ENCODE assay signal across 8 mouse cellular contexts in the genomic region with DNA sequence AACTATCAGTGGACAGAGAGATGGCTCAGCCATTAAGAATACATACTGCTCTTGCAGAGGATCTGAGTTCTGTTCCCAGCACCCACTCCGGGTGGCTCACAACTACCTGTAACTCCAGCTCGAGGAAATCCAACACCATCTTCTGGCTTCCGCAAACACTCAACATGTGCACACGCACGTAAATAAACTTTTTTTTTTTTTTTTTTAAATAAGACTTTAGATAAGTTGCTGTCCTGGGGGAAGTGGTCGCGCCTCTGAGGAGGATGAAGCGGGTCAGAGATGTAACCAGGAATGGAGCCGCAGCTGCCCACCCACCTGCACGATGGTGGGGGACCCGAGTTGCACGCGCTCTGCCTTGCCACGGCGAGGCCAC. TPM values are rescaled to one million over a fixed set of nuclear protein-coding genes. Genes with fewer than 3 reads are reported as not detected.
DNase-seq lines count a peak whose midpoint lies in the region; ATAC-seq and TF ChIP-seq lines count a peak whose summit lies in the region.

No protein-coding gene starts in this region.

- no peak for TF ChIP-seq CTCF in C2C12 (IDR thresholded peaks at IDR 0.05; ENCODE audit: control insufficient read depth, insufficient read depth, insufficient read length)

- no peaks in the 10 kb centered on the region for H3K9me3 ChIP-seq in heart, embryonic 10.5 days
- no peaks in the 10 kb centered on the region for H3K9me3 ChIP-seq in forebrain, embryonic 11.5 days (ENCODE audit: control insufficient read depth, low read length)
- no peaks in the 10 kb centered on the region for H3K9me3 ChIP-seq in liver, embryonic 13.5 days (replicated peaks)

- peaks cover 14% of the 10 kb centered on the region for H3K4me1 ChIP-seq in heart, embryonic 10.5 days
- H3K4me1 ChIP-seq in forebrain, embryonic 11.5 days (replicated peaks; ENCODE audit: control insufficient read depth, insufficient read depth, low read length), result peaks cover 2% of the 10 kb centered on the region; the same call in 1 of the 2 replicates
- H3K4me1 ChIP-seq in liver, embryonic 13.5 days (replicated peaks), result peaks cover 17% of the 10 kb centered on the region

- H3K4me2 ChIP-seq in forebrain, embryonic 11.5 days (ENCODE audit: low read depth, low read length, severe bottlenecking), result peak overlapping the region; percentile 84
- H3K4me2 ChIP-seq in liver, embryonic 13.5 days, result peak overlapping the region; percentile 87

- no peaks in the 10 kb centered on the region for H3K27me3 ChIP-seq in heart, embryonic 10.5 days (ENCODE audit: insufficient read depth, poor library complexity, severe bottlenecking)
- no peaks in the 10 kb centered on the region for H3K27me3 ChIP-seq in C2C12 (ENCODE audit: control insufficient read depth, insufficient read depth, insufficient read length)
- no peaks in the 10 kb centered on the region for H3K27me3 ChIP-seq in forebrain, embryonic 11.5 days (ENCODE audit: control insufficient read depth, insufficient read depth, low read length)
- no peaks in the 10 kb centered on the region for H3K27me3 ChIP-seq in liver, embryonic 13.5 days

- H3K79me3 ChIP-seq in C2C12 (ENCODE audit: low read depth), result no peaks in the 10 kb centered on the region

- 19% methylated on average over 15 of the region's 15 CpGs for WGBS in heart, embryonic 10.5 days
- WGBS in forebrain, embryonic 11.5 days, result 15% methylated on average over 15 of the region's 15 CpGs
- WGBS in liver, embryonic 13.5 days (ENCODE audit: insufficient replicate concordance), result 18% methylated on average over 15 of the region's 15 CpGs

- peak overlapping the region; percentile 95 for H3ac ChIP-seq in C2C12 (ENCODE audit: control insufficient read depth, insufficient read length, low read depth)

- no peaks in the 10 kb centered on the region for H3K79me2 ChIP-seq in C2C12 (ENCODE audit: control insufficient read depth, insufficient read depth)

- peak overlapping the region; percentile 94 for H3K27ac ChIP-seq in heart, embryonic 10.5 days
- H3K27ac ChIP-seq in forebrain, embryonic 11.5 days (ENCODE audit: low read depth, low read length), result no peak overlapping the region
- no peak overlapping the region for H3K27ac ChIP-seq in liver, embryonic 13.5 days

- 0 out of 2 replicates have a peak, but pooled peaks cover 2% of the 10 kb centered on the region for H3K36me3 ChIP-seq in heart, embryonic 10.5 days
- H3K36me3 ChIP-seq in C2C12 (ENCODE audit: control insufficient read depth, insufficient read depth), result no peaks in the 10 kb centered on the region
- H3K36me3 ChIP-seq in forebrain, embryonic 11.5 days (ENCODE audit: control insufficient read depth, insufficient read depth, low read length), result no peaks in the 10 kb centered on the region
- H3K36me3 ChIP-seq in liver, embryonic 13.5 days, result no peaks in the 10 kb centered on the region

- H3K9ac ChIP-seq in forebrain, embryonic 11.5 days (ENCODE audit: low read length), result peak overlapping the region; percentile 70
- peak overlapping the region; percentile 67 for H3K9ac ChIP-seq in liver, embryonic 13.5 days

- DNase-seq in heart, embryonic 10.5 days (ENCODE audit: low spot score), result no peak
- DNase-seq in heart, adult 18-20 months, result no peak
- no peak for DNase-seq in forebrain, embryonic 11.5 days (ENCODE audit: low spot score)
- DNase-seq in liver, embryonic 13.5 days, result no peak
- DNase-seq in layer of hippocampus, adult 11-12 months (ENCODE audit: low spot score), result no peak

- no peak for ATAC-seq in forebrain, embryonic 11.5 days (replicated peaks; ENCODE audit: low FRiP score)
- ATAC-seq in liver, embryonic 13.5 days (ENCODE audit: low read depth), result no peak
- no peak for ATAC-seq in activated CD4-positive, CD25-positive, alpha-beta regulatory T cell, adult 4 months
- ATAC-seq in megakaryocyte-erythroid progenitor cell, adult 5-6 weeks (replicated peaks; ENCODE audit: low FRiP score, low TSS enrichment, poor library complexity, severe bottlenecking), result no peak

- peak overlapping the region; percentile 83 for H3K4me3 ChIP-seq in heart, embryonic 10.5 days
- peak overlapping the region; percentile 60 for H3K4me3 ChIP-seq in C2C12 (ENCODE audit: insufficient read depth, poor library complexity, severe bottlenecking)
- peak overlapping the region; percentile 70 for H3K4me3 ChIP-seq in forebrain, embryonic 11.5 days (ENCODE audit: low read depth, low read length)
- peak overlapping the region; percentile 77 for H3K4me3 ChIP-seq in liver, embryonic 13.5 days (replicated peaks)

TF ChIP-seq in C2C12, 6 proteins besides CTCF, POLR2A, EP300 and RAD21:
- TF ChIP-seq MYOD1 (IDR thresholded peaks at IDR 0.05; ENCODE audit: control insufficient read depth, insufficient read length, low read depth) (no peak), MAX (IDR thresholded peaks at IDR 0.05) (no peak), MYOG (IDR thresholded peaks at IDR 0.05; ENCODE audit: control insufficient read depth, extremely low read depth, insufficient read length) (no peak), FOSL1 (IDR thresholded peaks at IDR 0.05; ENCODE audit: insufficient read depth, low read length, poor library complexity, severe bottlenecking) (no peak), USF1 (IDR thresholded peaks at IDR 0.05; ENCODE audit: low read depth) (no peak), CEBPB (IDR thresholded peaks at IDR 0.05; ENCODE audit: low read depth) (no peak)

RNA-seq across cellular contexts. Expression of gene Ulk4, which starts 0.3 kb away (rescaled TPM):
- polyA plus RNA-seq in heart, embryonic 10.5 days (2016; fragmentation: Nextera tagmentation; extraction: Ambion mirVana), result 89.4 and 98.5 TPM in 2 replicates
- under 1 TPM; 0.22 to 0.46 TPM for total RNA-seq in heart, adult 18-20 months (2021)
- polyA plus RNA-seq in C2C12 (2012; fragmentation: generic; extraction: Trizol), result 1.1 TPM
- polyA plus RNA-seq in forebrain, embryonic 11.5 days (2014; fragmentation: Nextera tagmentation; extraction: Ambion mirVana), result 144 and 163 TPM in 2 replicates
- polyA plus RNA-seq in liver, embryonic 13.5 days (2015; fragmentation: Nextera tagmentation; extraction: Ambion mirVana), result 37.0 and 43.0 TPM in 2 replicates
- polyA plus RNA-seq in activated CD4-positive, CD25-positive, alpha-beta regulatory T cell, adult 4 months (2017; shearing (Covaris generic)), result 1 to 10 TPM in 1 of 2 experiments, under 1 TPM in 1; 0.25 to 2.8 TPM
- 0.24 and 1.1 TPM in 2 replicates for total RNA-seq in megakaryocyte-erythroid progenitor cell, adult 5-6 weeks (2014; fragmentation: Nextera tagmentation)
- total RNA-seq in megakaryocyte-erythroid progenitor cell, adult 5-6 weeks (2017), result 2.0 and 2.7 TPM in 2 replicates

RNA-seq across cellular contexts. Expression of gene Trak1, which starts 20.6 kb away (rescaled TPM):
- polyA plus RNA-seq in heart, embryonic 10.5 days (2016; fragmentation: Nextera tagmentation; extraction: Ambion mirVana), result 18.2 and 24.1 TPM in 2 replicates
- total RNA-seq in heart, adult 18-20 months (2021), result 100 to 1,000 TPM; 294 to 298 TPM
- polyA plus RNA-seq in C2C12 (2012; fragmentation: generic; extraction: Trizol), result 26.6 TPM
- polyA plus RNA-seq in forebrain, embryonic 11.5 days (2014; fragmentation: Nextera tagmentation; extraction: Ambion mirVana), result 33.5 and 36.4 TPM in 2 replicates
- polyA plus RNA-seq in liver, embryonic 13.5 days (2015; fragmentation: Nextera tagmentation; extraction: Ambion mirVana), result 3.6 and 4.8 TPM in 2 replicates
- polyA plus RNA-seq in activated CD4-positive, CD25-positive, alpha-beta regulatory T cell, adult 4 months (2017; shearing (Covaris generic)), result 10 to 100 TPM in 1 of 2 experiments, 1 to 10 TPM in 1; 9.4 to 11.2 TPM
- total RNA-seq in megakaryocyte-erythroid progenitor cell, adult 5-6 weeks (2014; fragmentation: Nextera tagmentation), result 45.6 and 50.2 TPM in 2 replicates
- total RNA-seq in megakaryocyte-erythroid progenitor cell, adult 5-6 weeks (2017), result 14.2 and 23.2 TPM in 2 replicates

Comparison
In these comparisons a context has a peak if more than half of its experiments do, and no peak if none do; other contexts are left out.
1. RNA of gene Ulk4, which starts 0.3 kb away (polyA plus RNA-seq): 144 to 163 TPM in forebrain, embryonic 11.5 days, 89.4 to 98.5 TPM in heart, embryonic 10.5 days and 37.0 to 43.0 TPM in liver, embryonic 13.5 days; 0.25 to 2.8 TPM in activated CD4-positive, CD25-positive, alpha-beta regulatory T cell, adult 4 months and 1.1 TPM in C2C12 (single experiment); every median in the first group is over 10 times any median in the second.
2. Peak in every context shown above with its lines, with median percentiles within 50 percentile points of each other: H3K4me3 ChIP-seq.